Mouse (Mus musculus): Measurements from ENCODE around the gene Sf3b3. TPM values are rescaled to one million over a fixed set of nuclear protein-coding genes. Genes with fewer than 3 reads are reported as not detected.

The Sf3b3 gene
- 20.6 and 23.8 TPM in 2 replicates for total RNA-seq (2014; rRNA removed)
- 10.8 and 12.1 TPM in 2 replicates for polyA plus RNA-seq (2012; rRNA removed)

DNA sequence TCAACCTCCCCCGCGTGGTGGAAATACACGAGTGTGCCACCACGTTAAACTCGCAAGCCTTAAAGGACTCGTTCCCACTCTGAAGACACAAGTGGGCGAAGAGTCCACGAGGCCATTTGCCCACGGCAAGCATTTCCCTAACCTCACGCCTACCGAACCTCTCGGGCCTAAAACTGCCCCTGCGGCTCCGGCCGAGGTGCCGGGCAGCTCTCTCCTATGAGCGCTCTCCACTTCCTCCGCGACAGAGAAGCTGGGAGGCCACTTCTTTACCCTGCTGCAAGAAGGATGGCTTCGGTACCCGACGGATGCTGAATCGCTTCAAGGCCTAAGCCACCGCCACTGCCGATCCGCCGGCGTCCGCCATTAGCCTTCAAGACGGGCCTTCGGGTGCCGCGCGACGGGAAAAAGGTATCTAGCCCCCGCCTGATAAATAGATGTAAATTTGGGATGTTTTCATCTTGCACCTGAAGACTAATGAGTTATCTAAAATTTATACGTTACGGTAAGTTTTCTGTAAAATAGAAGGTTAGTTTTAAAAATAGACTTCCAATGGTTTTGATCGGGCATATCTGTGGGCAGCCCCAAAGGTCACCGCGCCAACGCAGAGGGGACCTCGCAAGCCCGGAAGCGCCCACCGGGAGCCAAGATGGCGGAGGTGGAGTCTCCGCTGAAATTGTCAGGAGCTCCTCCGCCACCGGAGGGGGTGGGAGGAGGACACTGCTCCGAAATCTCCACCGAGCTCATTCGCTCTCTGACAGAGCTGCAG, at the start of gene Sf3b3, which contains the start of gene Cog4:
Gene Sf3b3, minus strand, starts transcription at position 383 of the 766 bp plus-strand sequence.
Gene Cog4, plus strand, starts transcription at position 196 of the 766 bp plus-strand sequence.
- H3K27me3 ChIP-seq (ENCODE audit: control insufficient read depth, insufficient read depth, low read length) = no peaks in the 10 kb centered on the region
- peaks cover 12% of the 10 kb centered on the region for H3K4me1 ChIP-seq (ENCODE audit: control insufficient read depth, insufficient read depth, low read length)
- H3K27ac ChIP-seq (replicated peaks; ENCODE audit: insufficient read depth, low read depth, low read length) = peak within 1 kb of the TSS; percentile 93
- peak; percentile 76 for DNase-seq (ENCODE audit: extremely low read depth, low read depth, low spot score)
- H3K79me2 ChIP-seq (ENCODE audit: control insufficient read depth, insufficient read depth, low read length) = peaks cover 14% of the 10 kb centered on the region; the same call in 1 of the 2 replicates
- peaks cover 43% of the 10 kb centered on the region for H3K36me3 ChIP-seq (ENCODE audit: control insufficient read depth, insufficient read depth, low read length)
- WGBS = under 1% methylated on average over 53 of the region's 53 CpGs
- H3K9ac ChIP-seq (ENCODE audit: low read depth, low read length) = peak within 1 kb of the TSS; percentile 91
- no peak for TF ChIP-seq CTCF (IDR thresholded peaks at IDR 0.05; ENCODE audit: low read depth, low read length)
- peak; percentile 78 for TF ChIP-seq POLR2A (IDR thresholded peaks at IDR 0.05; ENCODE audit: extremely low read depth, insufficient read depth, low read length)
- peak within 1 kb of the TSS; percentile 89 for H3K4me3 ChIP-seq (ENCODE audit: insufficient read depth, low read depth, low read length)

DNA sequence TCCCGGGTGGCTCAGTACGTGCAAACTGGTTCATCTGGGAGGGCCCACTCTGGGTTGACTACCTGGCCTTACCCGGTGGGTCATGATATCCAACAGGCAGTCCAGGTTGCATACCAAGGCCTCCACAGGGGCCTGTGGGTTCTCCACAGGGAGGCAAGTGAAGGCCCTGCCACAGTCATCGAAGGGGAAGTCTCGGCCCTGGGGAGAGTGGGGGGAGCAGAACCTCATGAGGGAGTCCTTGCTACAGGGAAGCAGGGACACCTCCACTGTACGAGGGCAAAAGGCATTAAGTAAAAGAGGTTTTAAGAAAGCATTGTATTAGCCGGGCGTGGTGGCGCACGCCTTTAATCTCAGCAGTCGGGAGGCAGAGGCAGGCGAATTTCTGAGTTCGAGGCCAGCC, 49.2 kb upstream of the Sf3b3 start:
- Histone ChIP-seq H3K36me3 (ENCODE audit: control insufficient read depth, insufficient read depth, low read length) (no peaks in the 10 kb centered on the region), H3K79me2 (ENCODE audit: control insufficient read depth, insufficient read depth, low read length) (no peaks in the 10 kb centered on the region), H3K4me1 (ENCODE audit: control insufficient read depth, insufficient read depth, low read length) (no peaks in the 10 kb centered on the region), H3K27me3 (ENCODE audit: control insufficient read depth, insufficient read depth, low read length) (no peaks in the 10 kb centered on the region), H3K9ac (ENCODE audit: low read depth, low read length) (no peak overlapping the region), H3K27ac (replicated peaks; ENCODE audit: insufficient read depth, low read depth, low read length) (no peak overlapping the region), H3K4me3 (ENCODE audit: insufficient read depth, low read depth, low read length) (no peak overlapping the region)
- TF ChIP-seq POLR2A (IDR thresholded peaks at IDR 0.05; ENCODE audit: extremely low read depth, insufficient read depth, low read length) (no peak), CTCF (IDR thresholded peaks at IDR 0.05; ENCODE audit: low read depth, low read length) (no peak)
- whole genome bisulfite sequencing = 97% methylated on average over 13 of the region's 13 CpGs
- DNase-seq (ENCODE audit: extremely low read depth, low read depth, low spot score) = no peak

- H3K4me3 ChIP-seq (ENCODE audit: insufficient read depth, low read depth, low read length) = no peak overlapping the region
- no peak overlapping the region for H3K27ac ChIP-seq (replicated peaks; ENCODE audit: insufficient read depth, low read depth, low read length)
- no peaks in the 10 kb centered on the region for H3K27me3 ChIP-seq (ENCODE audit: control insufficient read depth, insufficient read depth, low read length)
- 75% methylated on average over 8 of the region's 9 CpGs for WGBS
- H3K9ac ChIP-seq (ENCODE audit: low read depth, low read length) = no peak overlapping the region
- DNase-seq (ENCODE audit: extremely low read depth, low read depth, low spot score) = no peak
- H3K79me2 ChIP-seq (ENCODE audit: control insufficient read depth, insufficient read depth, low read length) = no peaks in the 10 kb centered on the region
- H3K4me1 ChIP-seq (ENCODE audit: control insufficient read depth, insufficient read depth, low read length) = no peaks in the 10 kb centered on the region
- TF ChIP-seq CTCF (IDR thresholded peaks at IDR 0.05; ENCODE audit: low read depth, low read length) = no peak
- TF ChIP-seq POLR2A (IDR thresholded peaks at IDR 0.05; ENCODE audit: extremely low read depth, insufficient read depth, low read length) = no peak
- H3K36me3 ChIP-seq (ENCODE audit: control insufficient read depth, insufficient read depth, low read length) = no peaks in the 10 kb centered on the region
Measured at GRCm38 (mm10) chr8:110895254-110895653, 48.7 kb upstream of the Sf3b3 start.

- whole genome bisulfite sequencing = 89% methylated on average over 10 of the region's 10 CpGs
- no peak overlapping the region for H3K27ac ChIP-seq (replicated peaks; ENCODE audit: insufficient read depth, low read depth, low read length)
- H3K27me3 ChIP-seq (ENCODE audit: control insufficient read depth, insufficient read depth, low read length) = no peaks in the 10 kb centered on the region
- H3K9ac ChIP-seq (ENCODE audit: low read depth, low read length) = no peak overlapping the region
- H3K36me3 ChIP-seq (ENCODE audit: control insufficient read depth, insufficient read depth, low read length) = no peaks in the 10 kb centered on the region
- no peak for DNase-seq (ENCODE audit: extremely low read depth, low read depth, low spot score)
- TF ChIP-seq POLR2A (IDR thresholded peaks at IDR 0.05; ENCODE audit: extremely low read depth, insufficient read depth, low read length) (no peak), CTCF (IDR thresholded peaks at IDR 0.05; ENCODE audit: low read depth, low read length) (no peak)
- no peaks in the 10 kb centered on the region for H3K4me1 ChIP-seq (ENCODE audit: control insufficient read depth, insufficient read depth, low read length)
- no peaks in the 10 kb centered on the region for H3K79me2 ChIP-seq (ENCODE audit: control insufficient read depth, insufficient read depth, low read length)
- no peak overlapping the region for H3K4me3 ChIP-seq (ENCODE audit: insufficient read depth, low read depth, low read length)
Measured at GRCm38 (mm10) chr8:110894851-110895250, 48.3 kb upstream of the Sf3b3 start.

- Histone ChIP-seq H3K4me3 (ENCODE audit: insufficient read depth, low read depth, low read length) (no peak overlapping the region), H3K4me1 (ENCODE audit: control insufficient read depth, insufficient read depth, low read length) (no peaks in the 10 kb centered on the region), H3K36me3 (ENCODE audit: control insufficient read depth, insufficient read depth, low read length) (no peaks in the 10 kb centered on the region; the same call in none of the 2 replicates), H3K27me3 (ENCODE audit: control insufficient read depth, insufficient read depth, low read length) (no peaks in the 10 kb centered on the region), H3K27ac (replicated peaks; ENCODE audit: insufficient read depth, low read depth, low read length) (no peak overlapping the region), H3K79me2 (ENCODE audit: control insufficient read depth, insufficient read depth, low read length) (no peaks in the 10 kb centered on the region), H3K9ac (ENCODE audit: low read depth, low read length) (no peak overlapping the region)
- DNase-seq (ENCODE audit: extremely low read depth, low read depth, low spot score) = no peak
- 95% methylated on average over 2 of the region's 2 CpGs for WGBS
- TF ChIP-seq CTCF (IDR thresholded peaks at IDR 0.05; ENCODE audit: low read depth, low read length) (no peak), POLR2A (IDR thresholded peaks at IDR 0.05; ENCODE audit: extremely low read depth, insufficient read depth, low read length) (no peak)
Measured at GRCm38 (mm10) chr8:110892913-110893312, 46.3 kb upstream of the Sf3b3 start.

GRCm38 (mm10) chr8:110892040-110892439, 45.5 kb upstream of the Sf3b3 start:
- WGBS = 95% methylated on average over 7 of the region's 7 CpGs
- no peaks in the 10 kb centered on the region; the same call in none of the 2 replicates for H3K36me3 ChIP-seq (ENCODE audit: control insufficient read depth, insufficient read depth, low read length)

More at GRCm38 (mm10) chr8:110892040-110892439, 45.5 kb upstream of the Sf3b3 start:
- Histone ChIP-seq H3K9ac (ENCODE audit: low read depth, low read length) (no peak overlapping the region), H3K4me1 (ENCODE audit: control insufficient read depth, insufficient read depth, low read length) (no peaks in the 10 kb centered on the region), H3K27me3 (ENCODE audit: control insufficient read depth, insufficient read depth, low read length) (no peaks in the 10 kb centered on the region), H3K4me3 (ENCODE audit: insufficient read depth, low read depth, low read length) (no peak overlapping the region), H3K27ac (replicated peaks; ENCODE audit: insufficient read depth, low read depth, low read length) (no peak overlapping the region), H3K79me2 (ENCODE audit: control insufficient read depth, insufficient read depth, low read length) (no peaks in the 10 kb centered on the region)
- DNase-seq (ENCODE audit: extremely low read depth, low read depth, low spot score) = no peak
- TF ChIP-seq CTCF (IDR thresholded peaks at IDR 0.05; ENCODE audit: low read depth, low read length) = 0 out of 2 replicates have a peak, but pooled peaks have one; percentile 10
- TF ChIP-seq POLR2A (IDR thresholded peaks at IDR 0.05; ENCODE audit: extremely low read depth, insufficient read depth, low read length) = no peak

Measured in liver, adult 2 months (tissue).